ENCODE assay signal across 8 mouse cellular contexts in genomic region chr6:124863658-124864298, GRCm38 (mm10). TPM values are rescaled to one million over a fixed set of nuclear protein-coding genes. Genes with fewer than 3 reads are reported as not detected.
DNase-seq lines count a peak whose midpoint lies in the region; ATAC-seq and TF ChIP-seq lines count a peak whose summit lies in the region.

Gene Gpr162, minus strand, starts transcription at chr6:124863983.

- H3K9me3 ChIP-seq in heart, embryonic 10.5 days, result no peaks in the 10 kb centered on the region
- H3K9me3 ChIP-seq in kidney, embryonic 15.5 days (replicated peaks), result no peaks in the 10 kb centered on the region
- H3K9me3 ChIP-seq in midbrain, embryonic 16.5 days (replicated peaks; ENCODE audit: control insufficient read depth, low read length, poor library complexity, severe bottlenecking), result no peaks in the 10 kb centered on the region

- TF ChIP-seq POLR2A in cortical plate, adult 2 months (IDR thresholded peaks at IDR 0.05; ENCODE audit: extremely low read depth, insufficient read depth, low read length), result peak; percentile 87
- no peak for TF ChIP-seq POLR2A in liver, adult 2 months (IDR thresholded peaks at IDR 0.05; ENCODE audit: extremely low read depth, insufficient read depth, low read length)
- no peak for TF ChIP-seq POLR2A in testis, adult 2 months (IDR thresholded peaks at IDR 0.05; ENCODE audit: control insufficient read depth, low read depth, low read length)

- H3K4me2 ChIP-seq in kidney, embryonic 15.5 days, result peak within 1 kb of the TSS; percentile 97
- H3K4me2 ChIP-seq in midbrain, embryonic 16.5 days (ENCODE audit: low read length), result peak within 1 kb of the TSS; percentile 72

- peak; percentile 67 for ATAC-seq in kidney, embryonic 15.5 days (replicated peaks; ENCODE audit: low FRiP score)
- peak; percentile 70 for ATAC-seq in midbrain, embryonic 16.5 days

- H3K27ac ChIP-seq in cortical plate, adult 2 months (ENCODE audit: insufficient read depth, low read length), result peak within 1 kb of the TSS; percentile 95
- H3K27ac ChIP-seq in heart, embryonic 10.5 days, result peak within 1 kb of the TSS; percentile 90
- H3K27ac ChIP-seq in kidney, embryonic 15.5 days, result no peak within 1 kb of the TSS
- no peak within 1 kb of the TSS for H3K27ac ChIP-seq in liver, adult 2 months (replicated peaks; ENCODE audit: insufficient read depth, low read depth, low read length)
- H3K27ac ChIP-seq in midbrain, embryonic 16.5 days (ENCODE audit: low read length), result peak within 1 kb of the TSS; percentile 97
- H3K27ac ChIP-seq in testis, adult 2 months (ENCODE audit: control insufficient read depth, insufficient read depth, low read depth, low read length), result no peak within 1 kb of the TSS

- H3K4me3 ChIP-seq in cortical plate, adult 2 months (ENCODE audit: insufficient read depth, low read length), result peak within 1 kb of the TSS; percentile 92
- H3K4me3 ChIP-seq in heart, embryonic 10.5 days, result peak within 1 kb of the TSS; percentile 76
- H3K4me3 ChIP-seq in kidney, embryonic 15.5 days (replicated peaks), result peak within 1 kb of the TSS; percentile 55
- peak within 1 kb of the TSS; percentile 59 for H3K4me3 ChIP-seq in liver, adult 2 months (ENCODE audit: insufficient read depth, low read depth, low read length)
- H3K4me3 ChIP-seq in midbrain, embryonic 16.5 days (ENCODE audit: low read depth, low read length), result peak within 1 kb of the TSS; percentile 68
- peak within 1 kb of the TSS; percentile 48 for H3K4me3 ChIP-seq in testis, adult 2 months (ENCODE audit: control insufficient read depth, low read depth, low read length)

- H3K36me3 ChIP-seq in heart, embryonic 10.5 days, result no peaks in the 10 kb centered on the region
- H3K36me3 ChIP-seq in kidney, embryonic 15.5 days, result no peaks in the 10 kb centered on the region
- no peaks in the 10 kb centered on the region for H3K36me3 ChIP-seq in liver, adult 2 months (ENCODE audit: control insufficient read depth, insufficient read depth, low read length)
- H3K36me3 ChIP-seq in midbrain, embryonic 16.5 days (ENCODE audit: control insufficient read depth, insufficient read depth, low read length), result peaks cover 5% of the 10 kb centered on the region; the same call in 1 of the 2 replicates
- no peaks in the 10 kb centered on the region for H3K36me3 ChIP-seq in testis, adult 2 months (ENCODE audit: control insufficient read depth, insufficient read depth, low read length)

- H3K79me2 ChIP-seq in liver, adult 2 months (ENCODE audit: control insufficient read depth, insufficient read depth, low read length), result no peaks in the 10 kb centered on the region

- peak within 1 kb of the TSS; percentile 64 for H3K9ac ChIP-seq in kidney, embryonic 15.5 days
- peak within 1 kb of the TSS; percentile 73 for H3K9ac ChIP-seq in liver, adult 2 months (ENCODE audit: low read depth, low read length)
- peak within 1 kb of the TSS; percentile 94 for H3K9ac ChIP-seq in midbrain, embryonic 16.5 days (ENCODE audit: low read depth, low read length)

- under 1% methylated on average over 42 of the region's 43 CpGs for WGBS in heart, embryonic 10.5 days
- WGBS in kidney, embryonic 15.5 days, result under 1% methylated on average over 37 of the region's 43 CpGs
- WGBS in liver, adult 2 months, result 2% methylated on average over 43 of the region's 43 CpGs
- WGBS in midbrain, embryonic 16.5 days, result under 1% methylated on average over 33 of the region's 43 CpGs

- DNase-seq in heart, adult 11 months, result peak; percentile 95
- no peak for DNase-seq in heart, adult 8-10 months (ENCODE audit: low spot score)
- DNase-seq in heart, embryonic 10.5 days (ENCODE audit: low spot score), result no peak
- no peak for DNase-seq in liver, adult 2 months (ENCODE audit: extremely low read depth, low read depth, low spot score)

- peaks cover 81% of the 10 kb centered on the region for H3K27me3 ChIP-seq in heart, embryonic 10.5 days (ENCODE audit: insufficient read depth, poor library complexity, severe bottlenecking)
- H3K27me3 ChIP-seq in kidney, embryonic 15.5 days, result peaks cover 26% of the 10 kb centered on the region
- H3K27me3 ChIP-seq in liver, adult 2 months (ENCODE audit: control insufficient read depth, insufficient read depth, low read length), result no peaks in the 10 kb centered on the region
- no peaks in the 10 kb centered on the region for H3K27me3 ChIP-seq in midbrain, embryonic 16.5 days (ENCODE audit: control insufficient read depth, insufficient read depth, low read depth, low read length)
- H3K27me3 ChIP-seq in testis, adult 2 months (ENCODE audit: control insufficient read depth, insufficient read depth, low read length), result no peaks in the 10 kb centered on the region

- H3K4me1 ChIP-seq in cortical plate, adult 2 months (ENCODE audit: control insufficient read depth, insufficient read depth, low read length), result peaks cover 4% of the 10 kb centered on the region
- H3K4me1 ChIP-seq in heart, embryonic 10.5 days, result peaks cover 45% of the 10 kb centered on the region
- H3K4me1 ChIP-seq in kidney, embryonic 15.5 days, result peaks cover 47% of the 10 kb centered on the region
- peaks cover 1% of the 10 kb centered on the region; the same call in 1 of the 2 replicates for H3K4me1 ChIP-seq in liver, adult 2 months (ENCODE audit: control insufficient read depth, insufficient read depth, low read length)
- H3K4me1 ChIP-seq in midbrain, embryonic 16.5 days (ENCODE audit: control insufficient read depth, insufficient read depth, low read length), result peaks cover 48% of the 10 kb centered on the region
- peaks cover 4% of the 10 kb centered on the region; the same call in 1 of the 2 replicates for H3K4me1 ChIP-seq in testis, adult 2 months (ENCODE audit: control insufficient read depth, insufficient read depth, low read length)

- no peak for TF ChIP-seq CTCF in cortical plate, adult 2 months (IDR thresholded peaks at IDR 0.05; ENCODE audit: extremely low read depth, insufficient read depth, low read length)
- 0 out of 2 replicates have a peak, but pooled peaks have one; percentile 3 for TF ChIP-seq CTCF in liver, adult 2 months (IDR thresholded peaks at IDR 0.05; ENCODE audit: low read depth, low read length)
- TF ChIP-seq CTCF in testis, adult 2 months (IDR thresholded peaks at IDR 0.05; ENCODE audit: control insufficient read depth, insufficient read depth, insufficient replicate concordance, low read depth, low read length), result no peak

RNA-seq across cellular contexts. Expression of gene Gpr162, which starts in this region (rescaled TPM):
- total RNA-seq in heart, adult 8-10 months (2022), result 1 to 10 TPM in 1 of 4 experiments, under 1 TPM in 3; 0.31 to 1.6 (median 0.74) TPM
- 163 and 187 TPM in 2 replicates for polyA plus RNA-seq in cortical plate, adult 2 months (2012; rRNA removed)
- 1.1 and 1.2 TPM in 2 replicates for polyA plus RNA-seq in heart, embryonic 10.5 days (2016; fragmentation: Nextera tagmentation; extraction: Ambion mirVana)
- polyA plus RNA-seq in kidney, embryonic 15.5 days (2015; fragmentation: Nextera tagmentation; extraction: Ambion mirVana), result 1.2 and 1.6 TPM in 2 replicates
- 0.09 and 0.27 TPM in 2 replicates for total RNA-seq in liver, adult 2 months (2014; rRNA removed)
- 0.42 and 0.44 TPM in 2 replicates for polyA plus RNA-seq in liver, adult 2 months (2012; rRNA removed)
- 36.6 and 40.0 TPM in 2 replicates for polyA plus RNA-seq in midbrain, embryonic 16.5 days (2015; fragmentation: Nextera tagmentation; extraction: Ambion mirVana)
- 9.0 and 9.6 TPM in 2 replicates for polyA plus RNA-seq in testis, adult 2 months (2012; rRNA removed)

Comparison
In these comparisons a context has a peak if more than half of its experiments do, and no peak if none do; other contexts are left out.
1. H3K27ac ChIP-seq: peak in cortical plate, adult 2 months (single experiment), heart, embryonic 10.5 days (single experiment) and midbrain, embryonic 16.5 days (single experiment); none in kidney, embryonic 15.5 days (single experiment), liver, adult 2 months (single experiment) and testis, adult 2 months (single experiment).
2. Peak in every context shown above with its lines, with median percentiles within 50 percentile points of each other: H3K4me3 ChIP-seq and H3K9ac ChIP-seq.